Mouse (Mus musculus) heart, adult 2 months (tissue): Measurements from ENCODE around the gene Nav3.

Source experiments
- CTCF ChIP-seq: fragments of 200-600 bp; IDR thresholded peaks from 2 replicates; pipeline ENCODE4 v1.8.1; 2022; ENCODE audit warnings: antibody characterized with exemption, mild to moderate bottlenecking, moderate library complexity
- POLR2A ChIP-seq: fragments of 200-500 bp; IDR thresholded peaks from 2 replicates; pipeline ENCODE4 v1.6.1; 2011; ENCODE audit warnings: mild to moderate bottlenecking, low read depth, low read length, control low read depth; ENCODE audit not compliant: insufficient read depth

DNA sequence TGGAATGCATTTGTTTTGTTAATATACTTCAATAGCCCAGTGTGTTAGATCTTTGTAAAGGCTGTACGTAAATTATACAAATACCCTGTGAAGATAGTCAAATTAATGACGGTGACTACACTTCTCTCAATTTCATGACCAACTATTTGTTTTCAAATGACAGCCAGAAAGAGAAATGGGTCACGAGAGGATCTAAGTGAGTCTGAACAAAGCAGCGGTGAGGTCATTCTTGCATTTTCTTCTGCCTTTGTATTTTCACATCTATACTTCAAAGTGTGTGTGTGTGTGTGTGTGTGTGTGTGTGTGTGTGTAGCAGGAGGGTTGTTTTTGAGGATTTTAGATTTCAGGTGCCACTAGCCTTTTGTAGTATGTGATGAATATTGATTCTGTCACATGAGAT, 662.5 kb downstream of the Nav3 start:
- no peak for TF ChIP-seq POLR2A
- TF ChIP-seq CTCF = no peak
